Mouse (Mus musculus) kidney, adult 2 months (tissue): ENCODE results near the gene Grm2. TPM values are rescaled to one million over a fixed set of nuclear protein-coding genes. Genes with fewer than 3 reads are reported as not detected.

Source experiments
- DNase-seq: peaks from one replicate; pipeline ENCODE4 v3.0.0; 2021
- H3K27ac ChIP-seq: fragments of 200-500 bp; 2 replicates; pipeline ENCODE4 v1.5.1; 2012; ENCODE audit warnings: low read depth, low read length, control low read depth, inconsistent platforms; ENCODE audit not compliant: insufficient read depth
- H3K27me3 ChIP-seq: fragments of 200-500 bp; replicated peaks from 2 replicates; pipeline ENCODE4 v1.6.1; 2012; ENCODE audit warnings: mild to moderate bottlenecking, moderate library complexity, low read length, inconsistent platforms; ENCODE audit not compliant: control insufficient read depth, insufficient read depth
- H3K36me3 ChIP-seq: fragments of 200-500 bp; 2 replicates; pipeline ENCODE4 v1.6.1; 2012; ENCODE audit warnings: mild to moderate bottlenecking, moderate library complexity, low read length, inconsistent platforms; ENCODE audit not compliant: control insufficient read depth, insufficient read depth
- H3K4me1 ChIP-seq: fragments of 200-500 bp; 2 replicates; pipeline ENCODE4 v1.6.1; 2011; ENCODE audit warnings: low read length; ENCODE audit not compliant: control insufficient read depth, insufficient read depth
- H3K4me3 ChIP-seq: fragments of 200-500 bp; 2 replicates; pipeline ENCODE4 v1.5.1; 2011; ENCODE audit warnings: mild to moderate bottlenecking, low read depth, low read length, control low read depth; ENCODE audit not compliant: insufficient read depth
- CTCF ChIP-seq: fragments of 200-500 bp; conservative IDR thresholded peaks from 2 replicates; pipeline ENCODE4 v1.5.1; 2011; ENCODE audit warnings: low read depth, mild to moderate bottlenecking, control low read depth, low read length, moderate library complexity, mixed read lengths; ENCODE audit not compliant: insufficient read depth, insufficient read length
- POLR2A ChIP-seq: fragments of 200-500 bp; IDR thresholded peaks from one replicate; pipeline ENCODE4 v1.6.1; 2011; ENCODE audit warnings: low read depth, low read length, control low read depth
- WGBS: fragments of 180-500 bp; shearing (Covaris S2); methylation state at CpG from one replicate; pipeline ENCODE4 v1.1.7; 2018; 5-methylcytosine and 5-hydroxymethylcytosine counted together
- polyA plus RNA-seq: library from polyadenylated mRNA; depleted of rRNA; stranded (reverse); fragments of >200 nt; gene quantifications from 2 replicates; pipeline ENCODE4 v1.2.3, GENCODE M21; 2012; rRNA removed

Grm2 gene
- polyA plus RNA-seq = not detected in 2 replicates

GRCm38 (mm10) chr9:106655884-106656720 lies at the start of gene Grm2:
Grm2 (minus strand) TSS chr9:106656082.
- no peak for TF ChIP-seq CTCF
- TF ChIP-seq POLR2A = no peak
- Histone ChIP-seq H3K27me3 (0 out of 2 replicates have a peak, but pooled peaks cover 4% of the 10 kb centered on the region), H3K27ac (no peak within 1 kb of the TSS), H3K4me3 (no peak within 1 kb of the TSS), H3K4me1 (no peaks in the 10 kb centered on the region), H3K36me3 (no peaks in the 10 kb centered on the region)
- 2% methylated on average over 44 of the region's 44 CpGs for WGBS
- peak; percentile 44 for DNase-seq

- 93% methylated on average over 11 of the region's 11 CpGs for WGBS
- Histone ChIP-seq H3K4me3 (no peak overlapping the region), H3K36me3 (peaks cover 4% of the 10 kb centered on the region), H3K27ac (no peak overlapping the region), H3K27me3 (no peaks in the 10 kb centered on the region), H3K4me1 (no peaks in the 10 kb centered on the region)
- TF ChIP-seq POLR2A (no peak), CTCF (no peak)
- DNase-seq = no peak
These were observed 37.1 kb upstream of the Grm2 start for GRCm38 (mm10) chr9:106692973-106693481.

- Histone ChIP-seq H3K27ac (no peak overlapping the region), H3K4me1 (peaks cover 5% of the 10 kb centered on the region; the same call in 1 of the 2 replicates), H3K4me3 (no peak overlapping the region), H3K27me3 (no peaks in the 10 kb centered on the region), H3K36me3 (peaks cover 4% of the 10 kb centered on the region; the same call in 1 of the 2 replicates)
- WGBS = 85% methylated on average over 8 of the region's 8 CpGs
- no peak for TF ChIP-seq CTCF
- no peak for TF ChIP-seq POLR2A
- no peak for DNase-seq
These were observed 33.0 kb upstream of the Grm2 start for GRCm38 (mm10) chr9:106688834-106689233.

- TF ChIP-seq POLR2A (no peak), CTCF (peak; percentile 86)
- peaks cover 5% of the 10 kb centered on the region; the same call in 1 of the 2 replicates for H3K4me1 ChIP-seq
- no peaks in the 10 kb centered on the region for H3K27me3 ChIP-seq
- WGBS = 19% methylated on average over 8 of the region's 8 CpGs
- no peaks in the 10 kb centered on the region for H3K36me3 ChIP-seq
- peak; percentile 83 for DNase-seq
- no peak overlapping the region for H3K27ac ChIP-seq
- no peak overlapping the region for H3K4me3 ChIP-seq
These were observed 31.2 kb upstream of the Grm2 start for GRCm38 (mm10) chr9:106686983-106687650.

GRCm38 (mm10) chr9:106685249-106686101 lies 29.6 kb upstream of the Grm2 start, which contains the start of gene Tex264:
Tex264 (minus strand) TSS chr9:106685927.
- H3K4me3 ChIP-seq = peak within 1 kb of the TSS; percentile 98
- TF ChIP-seq POLR2A = peak; percentile 32
- no peak for TF ChIP-seq CTCF
- peak within 1 kb of the TSS; percentile 82 for H3K27ac ChIP-seq
- peak; percentile 95 for DNase-seq
- H3K27me3 ChIP-seq = no peaks in the 10 kb centered on the region
- H3K36me3 ChIP-seq = no peaks in the 10 kb centered on the region
- peaks cover 5% of the 10 kb centered on the region; the same call in 1 of the 2 replicates for H3K4me1 ChIP-seq
- under 1% methylated on average over 81 of the region's 86 CpGs for WGBS

- WGBS = 2% methylated on average over 14 of the region's 14 CpGs
- no peaks in the 10 kb centered on the region for H3K27me3 ChIP-seq
- peak overlapping the region; percentile 98 for H3K4me3 ChIP-seq
- no peaks in the 10 kb centered on the region for H3K36me3 ChIP-seq
- no peak for DNase-seq
- peak overlapping the region; percentile 74 for H3K27ac ChIP-seq
- no peak for TF ChIP-seq POLR2A
- no peak for TF ChIP-seq CTCF
- peaks cover 5% of the 10 kb centered on the region; the same call in 1 of the 2 replicates for H3K4me1 ChIP-seq
These were observed 29.0 kb upstream of the Grm2 start for GRCm38 (mm10) chr9:106684918-106685248.
